Mouse (Mus musculus) midbrain, embryonic 14.5 days (tissue): ENCODE measurements around the gene Cenpv. TPM values are rescaled to one million over a fixed set of nuclear protein-coding genes. Genes with fewer than 3 reads are reported as not detected.

Experiments
- ATAC-seq: fragments of 200-750 bp; cut with Nextera tagmentation; 2 replicates; pipeline ENCODE4 v1.8.0; 2017; ENCODE audit warnings: moderate number of reproducible peaks, moderate library complexity; ENCODE audit not compliant: low FRiP score, low TSS enrichment
- DNase-seq: peaks from one replicate; pipeline ENCODE4 v3.0.0-alpha.2; 2015
- H3K27ac ChIP-seq: fragments of 300-500 bp; sonication (generic); replicated peaks from 2 replicates; pipeline ENCODE4 v1.5.1; 2014; ENCODE audit warnings: mild to moderate bottlenecking, low read depth, low read length, moderate library complexity
- H3K27me3 ChIP-seq: fragments of 300-500 bp; sonication (generic); 2 replicates; pipeline ENCODE4 v1.6.1; 2014; ENCODE audit warnings: low read length, control low read depth, mixed read lengths; ENCODE audit not compliant: control insufficient read depth, insufficient read depth
- H3K36me3 ChIP-seq: fragments of 300-500 bp; sonication (generic); 2 replicates; pipeline ENCODE4 v1.6.1; 2014; ENCODE audit warnings: low read length, control low read depth; ENCODE audit not compliant: control insufficient read depth, insufficient read depth
- H3K4me1 ChIP-seq: fragments of 300-500 bp; sonication (generic); 2 replicates; pipeline ENCODE4 v1.6.1; 2014; ENCODE audit warnings: mild to moderate bottlenecking, antibody characterized with exemption, low read length, control low read depth; ENCODE audit not compliant: control insufficient read depth, insufficient read depth
- H3K4me2 ChIP-seq: fragments of 300-500 bp; sonication (generic); 2 replicates; pipeline ENCODE4 v1.6.1; 2014; ENCODE audit warnings: mild to moderate bottlenecking, low read length, moderate library complexity
- H3K4me3 ChIP-seq: fragments of 300-500 bp; sonication (generic); replicated peaks from 2 replicates; pipeline ENCODE4 v1.5.1; 2014; ENCODE audit warnings: low read depth, low read length
- H3K9ac ChIP-seq: fragments of 300-500 bp; sonication (generic); replicated peaks from 2 replicates; pipeline ENCODE4 v1.6.1; 2014; ENCODE audit warnings: mild to moderate bottlenecking, low read length, moderate library complexity
- H3K9me3 ChIP-seq: fragments of 300-500 bp; sonication (generic); 2 replicates; pipeline ENCODE4 v1.6.1; 2016; ENCODE audit warnings: low read length, control low read depth, mixed read lengths; ENCODE audit not compliant: control insufficient read depth
- WGBS: fragments of 180-500 bp; shearing (Covaris S2); extraction: QIAGEN DNeasy Blood & Tissue Kit; methylation state at CpG from one replicate; pipeline ENCODE4 v1.1.7; 2014; 5-methylcytosine and 5-hydroxymethylcytosine counted together
- polyA plus RNA-seq: library from polyadenylated mRNA; unstranded; fragments of >200 nt; fragmentation: Nextera tagmentation; extraction: Ambion mirVana; gene quantifications from 2 replicates; pipeline ENCODE4 v1.2.1, GENCODE M21; 2014

Gene Cenpv
- polyA plus RNA-seq, 1 experiment from 2014 or later: 72.2 TPM

DNA sequence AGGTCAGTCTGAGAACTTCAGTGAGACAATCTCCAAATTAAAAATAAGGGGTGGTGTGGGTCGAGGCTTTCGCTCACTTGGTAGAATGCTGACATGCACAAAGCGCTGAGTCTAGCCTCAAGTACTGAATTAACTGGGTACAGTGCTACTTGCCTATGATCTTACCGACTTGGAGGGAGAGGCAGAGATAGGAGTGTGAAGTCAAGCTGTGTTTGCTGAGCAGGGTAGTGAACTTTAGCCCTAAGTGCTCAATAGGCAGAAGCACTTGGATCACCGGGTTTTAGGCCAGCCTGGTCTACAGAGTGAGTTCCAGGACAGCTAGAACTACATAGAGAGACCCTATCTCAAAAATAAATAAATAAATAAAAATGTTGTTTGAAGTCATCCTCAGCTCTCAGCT, 18.1 kb upstream of the Cenpv start:
- Histone ChIP-seq H3K4me1 (peaks cover 29% of the 10 kb centered on the region), H3K9ac (no peak overlapping the region), H3K27me3 (no peaks in the 10 kb centered on the region), H3K36me3 (peaks cover 22% of the 10 kb centered on the region), H3K4me2 (no peak overlapping the region), H3K9me3 (no peaks in the 10 kb centered on the region), H3K4me3 (no peak overlapping the region), H3K27ac (no peak overlapping the region)
- ATAC-seq (no peak), DNase-seq (no peak)
- 78% methylated on average over 5 of the region's 5 CpGs for WGBS

DNA sequence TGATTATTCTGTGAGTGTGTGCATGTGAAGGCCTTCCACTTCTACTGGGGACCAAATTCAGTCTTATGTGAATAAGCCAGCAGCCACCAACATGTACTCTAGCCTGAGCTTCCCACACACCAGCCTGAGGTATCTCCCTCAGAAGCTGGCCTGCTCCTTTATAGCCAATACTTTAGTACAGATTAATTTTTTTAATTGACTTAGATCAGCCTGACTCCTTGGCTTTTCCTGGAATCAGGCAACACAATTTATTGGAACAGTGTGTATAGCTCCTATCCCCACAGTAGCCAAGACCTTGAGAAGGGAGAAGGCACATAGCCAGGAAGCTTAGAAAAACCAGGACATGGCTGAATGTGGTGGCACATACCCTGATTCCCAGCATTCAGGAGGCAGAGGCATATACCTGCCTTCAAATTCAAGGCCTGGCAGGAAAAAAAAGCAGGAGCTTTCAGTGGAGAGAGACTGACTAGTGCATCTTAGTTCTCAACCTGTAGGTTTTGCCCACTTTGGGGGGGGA, 16.9 kb upstream of the Cenpv start:
- Histone ChIP-seq H3K9ac (no peak overlapping the region), H3K4me3 (no peak overlapping the region), H3K4me2 (no peak overlapping the region), H3K27ac (no peak overlapping the region), H3K36me3 (peaks cover 22% of the 10 kb centered on the region), H3K27me3 (no peaks in the 10 kb centered on the region), H3K9me3 (no peaks in the 10 kb centered on the region), H3K4me1 (peaks cover 29% of the 10 kb centered on the region)
- no peak for DNase-seq
- no peak for ATAC-seq

DNA sequence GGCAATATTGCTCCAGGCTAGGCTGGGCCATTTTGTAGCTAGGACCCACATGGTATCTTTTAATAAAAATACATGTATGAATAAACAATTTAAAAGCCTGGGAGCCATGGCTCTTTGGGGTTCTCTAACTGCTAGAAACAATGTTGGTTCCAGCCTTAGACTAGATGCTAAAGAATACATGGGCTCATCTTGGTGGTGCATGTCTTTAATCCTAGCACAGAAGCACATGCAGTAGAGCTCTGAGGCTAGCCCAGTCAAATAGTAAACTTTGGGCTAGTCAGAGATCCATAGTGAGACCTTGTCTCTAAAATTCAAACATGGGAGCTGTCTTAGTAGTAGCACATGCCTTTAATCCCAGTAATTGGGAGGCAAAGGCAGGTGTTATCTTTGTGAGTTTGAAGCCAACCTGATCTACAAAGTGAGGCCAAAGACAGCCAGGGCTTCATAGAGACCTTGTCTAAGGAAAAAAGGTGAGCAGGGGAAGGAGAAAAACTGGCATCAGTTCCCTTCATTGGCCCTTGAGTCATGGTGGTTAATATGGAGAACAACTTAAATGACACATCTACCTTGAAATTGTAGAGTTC, 16.0 kb upstream of the Cenpv start:
- Histone ChIP-seq H3K4me2 (peak overlapping the region; percentile 98), H3K4me1 (peaks cover 29% of the 10 kb centered on the region), H3K9me3 (no peaks in the 10 kb centered on the region), H3K4me3 (peak overlapping the region; percentile 48), H3K36me3 (peaks cover 22% of the 10 kb centered on the region), H3K27ac (no peak overlapping the region), H3K9ac (no peak overlapping the region), H3K27me3 (no peaks in the 10 kb centered on the region)
- DNase-seq: no peak
- no peak for ATAC-seq

DNA sequence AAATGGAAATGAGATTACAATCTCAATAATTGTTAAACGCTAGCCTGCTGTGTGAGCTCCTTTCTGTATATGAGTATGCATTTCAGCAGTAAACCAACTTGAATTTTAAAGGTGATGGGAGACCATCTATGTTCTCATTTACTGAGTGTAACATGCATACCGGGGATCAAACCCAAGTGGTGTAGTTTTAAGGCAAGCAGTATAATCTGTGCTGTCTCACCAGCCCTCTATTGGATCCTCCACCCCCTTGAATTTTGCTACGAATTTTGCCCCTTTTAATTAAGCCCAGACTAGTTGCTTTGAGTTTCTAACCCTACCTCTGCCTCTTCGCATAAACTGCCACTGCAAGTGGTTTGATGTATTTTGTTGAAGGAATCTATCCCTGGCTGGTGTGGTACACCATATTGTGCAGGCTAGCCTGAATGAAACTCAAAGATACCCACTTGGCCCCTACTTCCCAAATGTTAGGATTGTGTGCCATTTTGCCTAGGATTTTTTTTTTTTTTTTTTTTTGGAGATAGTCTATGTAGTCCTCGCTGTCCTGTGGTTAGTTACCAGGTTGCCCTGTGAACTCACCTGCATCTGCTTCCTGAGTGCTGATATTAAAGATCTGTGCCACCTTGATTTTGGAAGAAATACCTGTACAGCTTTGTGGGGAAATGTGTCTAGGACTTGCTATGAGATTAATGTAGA, 15.2 kb upstream of the Cenpv start:
- Histone ChIP-seq H3K27me3 (no peaks in the 10 kb centered on the region), H3K36me3 (peaks cover 22% of the 10 kb centered on the region), H3K4me1 (peaks cover 37% of the 10 kb centered on the region), H3K4me3 (peak overlapping the region; percentile 48), H3K9ac (peak overlapping the region; percentile 32), H3K4me2 (peak overlapping the region; percentile 98), H3K9me3 (no peaks in the 10 kb centered on the region), H3K27ac (no peak overlapping the region)
- no peak for ATAC-seq
- no peak for DNase-seq
- WGBS: 64% methylated on average over 5 of the region's 5 CpGs

DNA sequence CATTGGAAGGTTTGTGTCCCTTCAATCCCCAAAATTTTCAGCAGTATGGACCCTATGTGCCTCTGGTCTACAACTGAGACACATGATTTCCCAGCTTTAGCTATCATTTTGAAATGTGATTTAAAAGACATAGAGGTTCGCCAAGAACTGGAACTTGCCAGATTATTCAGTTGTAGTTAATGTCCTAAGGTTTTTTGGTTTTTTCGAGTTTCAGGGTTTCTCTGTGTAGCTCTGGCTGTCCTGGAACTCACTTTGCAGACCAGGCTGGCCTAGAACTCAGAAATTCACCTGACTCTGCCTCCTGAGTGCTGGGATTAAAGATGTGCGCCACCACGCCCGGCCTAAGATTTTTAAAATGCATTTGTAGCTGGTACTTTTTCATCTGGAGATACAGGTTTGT, 14.6 kb upstream of the Cenpv start:
- ATAC-seq: no peak

DNA sequence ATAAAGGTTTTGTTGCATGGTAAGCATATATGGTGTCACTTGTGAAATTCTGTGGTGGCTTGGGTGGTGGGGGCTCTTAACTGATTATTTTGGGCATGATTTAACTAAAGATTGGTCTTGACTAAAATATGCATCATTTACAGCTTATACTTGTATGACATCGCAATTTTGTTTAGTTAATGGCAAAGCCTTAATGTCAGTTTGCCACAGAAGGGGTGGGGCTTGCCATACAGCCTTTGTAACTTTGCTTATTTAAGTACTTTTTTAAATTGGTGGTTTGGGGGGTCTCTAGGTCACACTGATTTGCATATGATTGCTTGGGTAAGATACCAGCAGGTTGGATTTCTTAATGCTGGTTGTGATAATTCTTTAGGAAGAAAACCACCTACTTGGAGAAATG, 14.1 kb upstream of the Cenpv start:
- ATAC-seq (no peak), DNase-seq (no peak)
- Histone ChIP-seq H3K9ac (peak overlapping the region; percentile 32; the same call in 1 of the 2 replicates), H3K36me3 (peaks cover 22% of the 10 kb centered on the region), H3K27ac (no peak overlapping the region), H3K27me3 (no peaks in the 10 kb centered on the region), H3K4me3 (peak overlapping the region; percentile 48), H3K9me3 (no peaks in the 10 kb centered on the region), H3K4me1 (peaks cover 40% of the 10 kb centered on the region), H3K4me2 (peak overlapping the region; percentile 98)
- 44% methylated on average over 1 of the region's 1 CpGs for WGBS

More for the DNA sequence above, 14.6 kb upstream of the Cenpv start:
- Histone ChIP-seq H3K36me3 (peaks cover 22% of the 10 kb centered on the region), H3K27ac (no peak overlapping the region), H3K4me1 (peaks cover 40% of the 10 kb centered on the region), H3K4me3 (peak overlapping the region; percentile 48), H3K9ac (peak overlapping the region; percentile 32), H3K4me2 (peak overlapping the region; percentile 98), H3K9me3 (no peaks in the 10 kb centered on the region), H3K27me3 (no peaks in the 10 kb centered on the region)
- 77% methylated on average over 5 of the region's 5 CpGs for whole genome bisulfite sequencing
- DNase-seq: no peak

DNA sequence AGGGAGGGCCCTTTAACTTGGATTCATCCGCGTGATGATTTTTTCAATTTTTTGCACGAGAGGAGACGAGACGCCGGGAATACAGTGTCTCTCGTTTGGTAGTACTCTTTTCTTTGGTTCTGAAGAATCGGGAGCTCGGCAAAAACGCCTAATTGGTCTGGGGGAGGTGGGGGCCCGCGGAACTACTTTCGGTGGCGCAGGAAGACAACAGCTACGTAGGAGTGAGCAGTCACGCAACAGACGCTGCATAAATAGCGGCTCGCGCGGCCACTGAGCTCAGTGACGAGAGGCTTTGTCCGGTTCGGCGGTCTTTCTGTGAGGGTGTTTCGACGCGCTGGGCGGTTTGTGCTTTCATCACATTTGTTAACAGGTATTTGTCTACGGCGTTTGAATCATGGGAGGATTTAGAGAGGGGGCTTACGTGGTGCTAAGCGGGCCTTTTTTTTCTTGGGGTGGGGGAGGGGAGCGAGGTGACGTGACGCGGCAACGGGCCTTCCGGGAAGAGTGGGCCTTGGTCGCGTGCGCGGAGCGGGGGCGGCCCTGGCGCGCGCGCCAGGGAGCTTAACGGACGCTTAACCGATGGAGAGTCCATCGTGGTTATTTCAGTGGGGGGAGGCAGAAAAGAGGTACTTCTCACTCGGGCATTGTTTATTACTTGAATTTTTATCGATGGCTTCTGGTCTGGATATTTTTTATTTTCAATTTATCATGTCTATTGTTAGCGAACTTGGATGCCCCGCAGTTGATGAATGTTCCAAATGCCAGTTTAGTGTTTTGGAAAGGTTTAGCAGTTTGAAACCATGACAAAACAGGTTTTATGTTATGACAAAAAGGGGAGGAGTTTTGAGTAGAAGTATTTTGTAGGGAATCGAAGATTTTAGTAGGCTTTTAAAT, 12.4 kb upstream of the Cenpv start:
- DNase-seq (peak; percentile 96), ATAC-seq (peak; percentile 89)
- under 1% methylated on average over 58 of the region's 58 CpGs for WGBS
- H3K4me3 ChIP-seq: peak overlapping the region; percentile 55
- H3K9ac ChIP-seq: peak overlapping the region; percentile 52
- H3K4me1 ChIP-seq: peaks cover 40% of the 10 kb centered on the region
- peaks cover 22% of the 10 kb centered on the region for H3K36me3 ChIP-seq
- peak overlapping the region; percentile 98 for H3K27ac ChIP-seq
- H3K27me3 ChIP-seq: no peaks in the 10 kb centered on the region
- peak overlapping the region; percentile 85 for H3K4me2 ChIP-seq
- no peaks in the 10 kb centered on the region for H3K9me3 ChIP-seq

DNA sequence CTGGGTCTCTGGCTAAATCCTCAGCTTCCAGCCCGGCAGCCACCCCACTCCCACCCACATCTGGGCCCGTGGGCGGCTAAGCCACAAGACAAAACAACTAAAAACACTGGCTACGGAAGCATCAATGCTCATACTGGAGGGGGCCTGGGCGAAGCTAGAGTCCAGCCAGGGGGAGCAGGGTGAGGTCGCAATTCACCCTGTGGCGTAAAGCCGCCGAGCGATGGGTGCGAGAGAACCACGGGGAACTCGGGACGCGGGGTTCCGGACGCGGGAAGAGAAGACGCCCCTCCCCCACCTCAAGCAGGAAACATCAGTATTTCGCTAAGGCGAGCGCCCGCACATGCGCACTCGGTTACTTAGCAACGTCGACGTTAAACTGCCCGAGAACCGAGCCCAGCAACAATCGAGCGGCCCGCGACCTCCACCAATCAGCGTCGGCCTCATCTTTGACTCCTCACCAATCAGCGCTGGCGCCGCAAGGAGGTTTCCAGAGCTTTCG, 11.7 kb upstream of the Cenpv start, which contains the start of gene Ubb:
Gene Ubb, plus strand, starts transcription at position 445 of the 499 bp plus-strand sequence.
- Histone ChIP-seq H3K27me3 (no peaks in the 10 kb centered on the region), H3K9ac (peak within 1 kb of the TSS; percentile 95), H3K4me1 (peaks cover 36% of the 10 kb centered on the region), H3K4me3 (peak within 1 kb of the TSS; percentile 55), H3K27ac (peak within 1 kb of the TSS; percentile 98), H3K9me3 (no peaks in the 10 kb centered on the region), H3K4me2 (peak within 1 kb of the TSS; percentile 85), H3K36me3 (peaks cover 21% of the 10 kb centered on the region)
- WGBS: under 1% methylated on average over 40 of the region's 40 CpGs
- ATAC-seq (peak; percentile 96), DNase-seq (peak; percentile 100)
